Mouse (Mus musculus): ENCODE results near the gene Slc25a24. TPM values are rescaled to one million over a fixed set of nuclear protein-coding genes. Genes with fewer than 3 reads are reported as not detected.
A peak's percentile ranks its signal among the peaks of the same experiment; 100 is the strongest.

The Slc25a24 gene
- polyA plus RNA-seq, 1 experiment from 2014 or later, result 4.1 TPM

- Histone ChIP-seq H3K9me3 (no peaks in the 10 kb centered on the region), H3K4me1 (no peaks in the 10 kb centered on the region; the same call in 1 of the 2 replicates), H3K36me3 (no peaks in the 10 kb centered on the region), H3K27ac (replicated peaks) (no peak overlapping the region), H3K27me3 (no peaks in the 10 kb centered on the region), H3K4me3 (no peak overlapping the region), H3K9ac (replicated peaks) (no peak overlapping the region), H3K4me2 (replicated peaks) (no peak overlapping the region)
- 83% methylated on average over 5 of the region's 5 CpGs for WGBS
- no peak for ATAC-seq (replicated peaks)
Observed at GRCm38 (mm10) chr3:109174394-109174793, 51.4 kb downstream of the Slc25a24 start.

GRCm38 (mm10) chr3:109178705-109179104 lies 55.8 kb downstream of the Slc25a24 start:
- ATAC-seq (replicated peaks), result peak; percentile 33; the same call in 1 of the 2 replicates
- H3K27ac ChIP-seq (replicated peaks), result 0 out of 2 replicates have a peak overlapping the region, but pooled peaks have one; percentile 21
- H3K9ac ChIP-seq (replicated peaks), result no peak overlapping the region
- no peak overlapping the region for H3K4me3 ChIP-seq
- H3K4me2 ChIP-seq (replicated peaks), result no peak overlapping the region
- H3K9me3 ChIP-seq, result no peaks in the 10 kb centered on the region
- H3K4me1 ChIP-seq, result no peaks in the 10 kb centered on the region; the same call in 1 of the 2 replicates
- H3K27me3 ChIP-seq, result no peaks in the 10 kb centered on the region
- no peaks in the 10 kb centered on the region for H3K36me3 ChIP-seq
- WGBS, result 41% methylated on average over 6 of the region's 6 CpGs

GRCm38 (mm10) chr3:109179528-109180076 lies 56.7 kb downstream of the Slc25a24 start:
- Histone ChIP-seq H3K36me3 (no peaks in the 10 kb centered on the region), H3K4me1 (no peaks in the 10 kb centered on the region; the same call in 1 of the 2 replicates), H3K9ac (replicated peaks) (no peak overlapping the region), H3K27ac (replicated peaks) (no peak overlapping the region), H3K27me3 (no peaks in the 10 kb centered on the region), H3K9me3 (no peaks in the 10 kb centered on the region), H3K4me3 (no peak overlapping the region), H3K4me2 (replicated peaks) (no peak overlapping the region)
- no peak for ATAC-seq (replicated peaks)
- 65% methylated on average over 6 of the region's 6 CpGs for WGBS

GRCm38 (mm10) chr3:109196166-109196565 lies 73.2 kb downstream of the Slc25a24 start:
- H3K27me3 ChIP-seq, result no peaks in the 10 kb centered on the region

GRCm38 (mm10) chr3:109199280-109199679 lies 76.3 kb downstream of the Slc25a24 start:
- Histone ChIP-seq H3K9ac (replicated peaks) (no peak overlapping the region), H3K9me3 (no peaks in the 10 kb centered on the region), H3K4me1 (no peaks in the 10 kb centered on the region), H3K27ac (replicated peaks) (no peak overlapping the region), H3K4me3 (no peak overlapping the region), H3K4me2 (replicated peaks) (no peak overlapping the region), H3K27me3 (no peaks in the 10 kb centered on the region), H3K36me3 (no peaks in the 10 kb centered on the region)
- ATAC-seq (replicated peaks), result no peak
- 83% methylated on average over 1 of the region's 1 CpGs for WGBS

More at GRCm38 (mm10) chr3:109196166-109196565, 73.2 kb downstream of the Slc25a24 start:
- Histone ChIP-seq H3K4me3 (no peak overlapping the region), H3K27ac (replicated peaks) (no peak overlapping the region), H3K4me2 (replicated peaks) (no peak overlapping the region), H3K9ac (replicated peaks) (no peak overlapping the region), H3K36me3 (no peaks in the 10 kb centered on the region), H3K4me1 (no peaks in the 10 kb centered on the region), H3K9me3 (no peaks in the 10 kb centered on the region)
- ATAC-seq (replicated peaks), result no peak
- 94% methylated on average over 2 of the region's 2 CpGs for WGBS

GRCm38 (mm10) chr3:109212322-109212721 lies 89.4 kb downstream of the Slc25a24 start:
- Histone ChIP-seq H3K4me2 (replicated peaks) (no peak overlapping the region), H3K4me3 (no peak overlapping the region), H3K27ac (replicated peaks) (no peak overlapping the region), H3K27me3 (no peaks in the 10 kb centered on the region), H3K36me3 (no peaks in the 10 kb centered on the region), H3K9me3 (no peaks in the 10 kb centered on the region), H3K4me1 (no peaks in the 10 kb centered on the region), H3K9ac (replicated peaks) (no peak overlapping the region)
- 96% methylated on average over 3 of the region's 3 CpGs for WGBS
- ATAC-seq (replicated peaks), result no peak

- Histone ChIP-seq H3K9ac (replicated peaks) (no peak overlapping the region), H3K4me1 (no peaks in the 10 kb centered on the region), H3K4me3 (no peak overlapping the region), H3K36me3 (no peaks in the 10 kb centered on the region), H3K4me2 (replicated peaks) (no peak overlapping the region), H3K27me3 (no peaks in the 10 kb centered on the region), H3K9me3 (no peaks in the 10 kb centered on the region), H3K27ac (replicated peaks) (no peak overlapping the region)
- ATAC-seq (replicated peaks), result no peak
Observed at GRCm38 (mm10) chr3:109216352-109216751, 93.4 kb downstream of the Slc25a24 start.

Other genes with a start within 250 kb of the Slc25a24 start
- not detected in 2 replicates for gene Fndc7, start 233.1 kb upstream of the Slc25a24 start, polyA plus RNA-seq (2015; fragmentation: Nextera tagmentation; extraction: Ambion mirVana)
- gene Prpf38b, start 211.4 kb upstream of the Slc25a24 start, polyA plus RNA-seq (2015; fragmentation: Nextera tagmentation; extraction: Ambion mirVana), result 60.7 and 66.9 TPM in 2 replicates
- gene Henmt1, start 183.3 kb upstream of the Slc25a24 start, polyA plus RNA-seq (2015; fragmentation: Nextera tagmentation; extraction: Ambion mirVana), result 1.2 and 1.6 TPM in 2 replicates
- gene Gm9857, start 182.7 kb upstream of the Slc25a24 start, polyA plus RNA-seq (2015; fragmentation: Nextera tagmentation; extraction: Ambion mirVana), result 0.75 and 0.78 TPM in 2 replicates
- 13.8 and 16.0 TPM in 2 replicates for gene Fam102b, start 95.5 kb upstream of the Slc25a24 start, polyA plus RNA-seq (2015; fragmentation: Nextera tagmentation; extraction: Ambion mirVana)
- gene Slc25a54, start 42.7 kb upstream of the Slc25a24 start, polyA plus RNA-seq (2015; fragmentation: Nextera tagmentation; extraction: Ambion mirVana), result not detected in 2 replicates
- 6.2 and 6.6 TPM in 2 replicates for gene Vav3, start 217.5 kb downstream of the Slc25a24 start, polyA plus RNA-seq (2015; fragmentation: Nextera tagmentation; extraction: Ambion mirVana)